Mouse (Mus musculus) ovary, postnatal 36 days (tissue): ENCODE data around the gene Exosc5.

Source experiments
- DNase-seq: peaks from one replicate; pipeline ENCODE4 v3.0.0; 2022; ENCODE audit warnings: low spot score, mixed read lengths

Exosc5 gene

GRCm38 (mm10) chr7:25637099-25637498 is 21.9 kb upstream of the Exosc5 start:
- no peak for DNase-seq

GRCm38 (mm10) chr7:25639754-25640153 is 19.2 kb upstream of the Exosc5 start:
- no peak for DNase-seq

- no peak for DNase-seq
Observed at GRCm38 (mm10) chr7:25644136-25644535, 14.8 kb upstream of the Exosc5 start.

- no peak for DNase-seq
Observed at GRCm38 (mm10) chr7:25644631-25645030, 14.3 kb upstream of the Exosc5 start.

- DNase-seq: no peak
Observed at GRCm38 (mm10) chr7:25645074-25645473, 13.9 kb upstream of the Exosc5 start.

GRCm38 (mm10) chr7:25647574-25648123 is 11.3 kb upstream of the Exosc5 start:
- no peak for DNase-seq

- no peak for DNase-seq
Observed at GRCm38 (mm10) chr7:25649839-25650238, 9.1 kb upstream of the Exosc5 start.

- DNase-seq: no peak
Observed at GRCm38 (mm10) chr7:25651281-25651680, 7.7 kb upstream of the Exosc5 start.

GRCm38 (mm10) chr7:25652244-25652759 is 6.7 kb upstream of the Exosc5 start:
- DNase-seq: no peak

- DNase-seq: no peak
Observed at GRCm38 (mm10) chr7:25655601-25656428, 3.1 kb upstream of the Exosc5 start.

GRCm38 (mm10) chr7:25657785-25658184 is 1.2 kb upstream of the Exosc5 start:
- no peak for DNase-seq

GRCm38 (mm10) chr7:25666381-25666780 is 7.4 kb downstream of the Exosc5 start:
- DNase-seq: no peak

- DNase-seq: no peak
Observed at GRCm38 (mm10) chr7:25669158-25669557, 10.2 kb downstream of the Exosc5 start.

GRCm38 (mm10) chr7:25669631-25670030 is 10.7 kb downstream of the Exosc5 start:
- DNase-seq: no peak

GRCm38 (mm10) chr7:25670096-25670495 is 11.1 kb downstream of the Exosc5 start:
- no peak for DNase-seq

GRCm38 (mm10) chr7:25671686-25672085 is 12.7 kb downstream of the Exosc5 start:
- DNase-seq: no peak

GRCm38 (mm10) chr7:25672442-25672841 is 13.5 kb downstream of the Exosc5 start:
- DNase-seq: no peak

GRCm38 (mm10) chr7:25674297-25674696 is 15.3 kb downstream of the Exosc5 start:
- no peak for DNase-seq

GRCm38 (mm10) chr7:25674719-25675300 is 15.8 kb downstream of the Exosc5 start, which contains the start of gene Tmem91:
Tmem91 (minus strand) TSS chr7:25675166.
- no peak for DNase-seq

- DNase-seq: no peak
Observed at GRCm38 (mm10) chr7:25675405-25675804, 16.4 kb downstream of the Exosc5 start.

GRCm38 (mm10) chr7:25676085-25676781 is 17.3 kb downstream of the Exosc5 start:
- peak; percentile 77 for DNase-seq

GRCm38 (mm10) chr7:25677013-25677412 is 18.0 kb downstream of the Exosc5 start:
- no peak for DNase-seq
